In the genomic region with DNA sequence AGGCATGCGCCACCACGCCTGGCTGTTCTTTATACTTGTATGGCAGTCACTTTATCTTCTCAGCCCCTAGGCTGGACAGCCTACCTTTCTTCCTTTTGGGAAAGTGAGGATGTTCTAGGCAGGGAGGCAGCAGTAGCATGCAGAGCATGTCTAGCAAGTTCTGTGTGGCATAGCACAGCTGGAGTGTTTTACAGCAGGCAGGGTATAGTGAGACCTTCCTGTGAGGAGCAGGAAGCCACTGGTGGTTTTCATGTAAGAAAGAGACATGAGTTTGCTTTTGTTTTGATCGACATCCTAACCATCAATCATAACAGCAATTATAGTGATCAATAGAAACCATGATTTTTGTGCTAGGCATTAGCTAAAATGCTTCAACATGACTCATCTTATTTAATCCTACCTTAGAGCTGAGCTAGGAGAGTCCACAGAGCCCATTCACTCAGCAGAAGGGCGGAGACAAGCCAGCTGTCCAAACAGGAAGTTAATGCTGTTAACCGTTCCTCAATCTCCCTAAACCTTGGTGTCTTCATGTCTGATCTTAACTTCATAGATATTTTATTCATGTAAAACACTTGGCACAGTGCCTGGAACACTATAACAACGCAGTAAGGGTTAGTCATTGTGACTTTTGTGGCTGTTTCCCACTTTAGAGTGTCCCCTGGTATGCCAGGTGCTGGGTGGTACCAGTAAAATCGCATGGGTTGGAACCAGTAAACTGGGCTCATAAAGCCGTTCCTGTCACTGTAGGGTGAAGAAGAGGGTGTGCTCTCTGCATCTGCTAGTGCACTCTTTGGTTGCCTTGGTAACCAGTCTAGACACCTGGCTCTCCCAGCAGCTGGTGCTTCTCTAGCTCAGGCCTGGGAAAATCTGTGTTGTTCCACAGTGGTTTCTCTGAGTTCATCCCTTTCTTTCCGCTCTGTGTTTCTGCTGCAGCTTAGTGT, we compare ENCODE assay signal across 7 mouse cellular contexts. TPM values are rescaled to one million over a fixed set of nuclear protein-coding genes. Genes with fewer than 3 reads are reported as not detected.
DNase-seq lines count a peak whose midpoint lies in the region; ATAC-seq lines count a peak whose summit lies in the region.

No protein-coding gene starts in this region.

- peaks cover 35% of the 10 kb centered on the region for H3K4me1 ChIP-seq in intestine, embryonic 15.5 days (replicated peaks)
- peaks cover 7% of the 10 kb centered on the region for H3K4me1 ChIP-seq in midbrain, embryonic 14.5 days (ENCODE audit: control insufficient read depth, insufficient read depth, low read length)

- WGBS in intestine, embryonic 15.5 days = 28% methylated on average over 9 of the region's 9 CpGs
- 62% methylated on average over 9 of the region's 9 CpGs for WGBS in midbrain, embryonic 14.5 days

- DNase-seq in right cerebral cortex, adult 2 months (ENCODE audit: low spot score in 2 of 2) = peak; percentile 20 to 40
- no peak for DNase-seq in right cerebral cortex, postnatal 14 days
- DNase-seq in brain, embryonic 18.5 days (ENCODE audit: low read depth, low spot score) = peak; percentile 62
- DNase-seq in midbrain, embryonic 14.5 days = peak; percentile 80
- DNase-seq in thymus, postnatal 25 days = peak; percentile 57
- no peak for DNase-seq in spleen, adult 18-20 months

- no peak overlapping the region for H3K4me3 ChIP-seq in intestine, embryonic 15.5 days (replicated peaks)
- H3K4me3 ChIP-seq in midbrain, embryonic 14.5 days (replicated peaks; ENCODE audit: low read depth, low read length) = no peak overlapping the region

- no peaks in the 10 kb centered on the region for H3K27me3 ChIP-seq in intestine, embryonic 15.5 days (replicated peaks)
- H3K27me3 ChIP-seq in midbrain, embryonic 14.5 days (ENCODE audit: control insufficient read depth, insufficient read depth, low read length) = no peaks in the 10 kb centered on the region

- H3K27ac ChIP-seq in intestine, embryonic 15.5 days = peak overlapping the region; percentile 72
- peak overlapping the region; percentile 6; the same call in 1 of the 2 replicates for H3K27ac ChIP-seq in midbrain, embryonic 14.5 days (replicated peaks; ENCODE audit: low read depth, low read length)

- H3K36me3 ChIP-seq in intestine, embryonic 15.5 days = no peaks in the 10 kb centered on the region
- H3K36me3 ChIP-seq in midbrain, embryonic 14.5 days (ENCODE audit: control insufficient read depth, insufficient read depth, low read length) = no peaks in the 10 kb centered on the region

- H3K9ac ChIP-seq in intestine, embryonic 15.5 days = no peak overlapping the region
- no peak overlapping the region for H3K9ac ChIP-seq in midbrain, embryonic 14.5 days (replicated peaks; ENCODE audit: low read length)

- H3K9me3 ChIP-seq in intestine, embryonic 15.5 days = no peaks in the 10 kb centered on the region
- no peaks in the 10 kb centered on the region for H3K9me3 ChIP-seq in midbrain, embryonic 14.5 days (ENCODE audit: control insufficient read depth, low read length)

- 0 out of 2 replicates have a peak overlapping the region, but pooled peaks have one; percentile 6 for H3K4me2 ChIP-seq in intestine, embryonic 15.5 days (replicated peaks)
- H3K4me2 ChIP-seq in midbrain, embryonic 14.5 days (ENCODE audit: low read length) = no peak overlapping the region

- peak; percentile 84 for ATAC-seq in intestine, embryonic 15.5 days
- ATAC-seq in midbrain, embryonic 14.5 days (ENCODE audit: low FRiP score, low TSS enrichment) = no peak; the same call in 1 of the 2 replicates

RNA-seq across cellular contexts. Expression of a gene that starts 21.9 kb away (rescaled TPM):
- polyA plus RNA-seq in intestine, embryonic 15.5 days (2015; fragmentation: Nextera tagmentation; extraction: Ambion mirVana) = not detected in 2 replicates
- polyA plus RNA-seq in midbrain, embryonic 14.5 days (2014; fragmentation: Nextera tagmentation; extraction: Ambion mirVana) = not detected in 2 replicates

Comparison
In these comparisons a context has a peak if more than half of its experiments do, and no peak if none do; other contexts are left out.
1. DNase-seq: peak in right cerebral cortex, adult 2 months (2 of 2), brain, embryonic 18.5 days (single experiment), midbrain, embryonic 14.5 days (single experiment) and thymus, postnatal 25 days (single experiment); none in right cerebral cortex, postnatal 14 days (single experiment) and spleen, adult 18-20 months (0 of 2).